Mouse (Mus musculus): ENCODE measurements at regions not wholly inside any gene's neighbourhood (a gene's known extent, or its start where the extent isn't known, plus 50 kb on each side); places are given as distances from the start of the nearest gene placed in this dataset.

GRCm38 (mm10) chr5:37971724-37972123 is 66.8 kb upstream of the Stx18 start:
- TF ChIP-seq CTCF (conservative IDR thresholded peaks at IDR 0.05; ENCODE audit: low read length) (no peak), NANOG (IDR thresholded peaks at IDR 0.05; ENCODE audit: borderline replicate concordance, low read length) (no peak)
